Mouse (Mus musculus) heart, postnatal 25 days (tissue): ENCODE measurements around the gene Mum1. TPM values are rescaled to one million over a fixed set of nuclear protein-coding genes. Genes with fewer than 3 reads are reported as not detected.
A peak's percentile ranks its signal among the peaks of the same experiment; 100 is the strongest.
"Not testable (repeated sequence)": the region's sequence is repeated elsewhere in the genome, so short reads cannot be mapped to it uniquely, and the experiment has no call there.

Experiments used
- DNase-seq: peaks from one replicate; pipeline ENCODE4 v3.0.0; 2022; ENCODE audit warnings: low spot score
- intact Hi-C: fragments of 180-260 bp; cut with DNase I; formaldehyde crosslinking; loops from one replicate; pipeline ENCODE4 v1.15.1; 2025
- total RNA-seq, 2 experiments: library from RNA; stranded (reverse); gene quantifications; 2 replicates each; pipeline ENCODE4 v1.2.3; 2021

Mum1 gene
- total RNA-seq, 2 experiments from 2014 or later = 15.3 to 16.7 TPM

GRCm38 (mm10) chr10:80248437-80248836 is 22.2 kb downstream of the Mum1 start:
- intact Hi-C loops = not testable (repeated sequence)

GRCm38 (mm10) chr10:80248971-80249640 is 22.9 kb downstream of the Mum1 start, which contains the start of gene Ndufs7:
Ndufs7 (plus strand) TSS chr10:80249121.
- DNase-seq = peak; percentile 92
- intact Hi-C loops = no loop called here

More at GRCm38 (mm10) chr10:80248437-80248836, 22.2 kb downstream of the Mum1 start:
- not testable (repeated sequence) for DNase-seq

- no peak for DNase-seq
- intact Hi-C loops = no loop called here
These were observed 23.8 kb downstream of the Mum1 start for GRCm38 (mm10) chr10:80250059-80250458.

GRCm38 (mm10) chr10:80250573-80250972 is 24.3 kb downstream of the Mum1 start:
- intact Hi-C loops = no loop called here
- no peak for DNase-seq

- DNase-seq = no peak
- intact Hi-C loops = no loop called here
These were observed 25.8 kb downstream of the Mum1 start for GRCm38 (mm10) chr10:80252011-80252410.

- no peak for DNase-seq
- intact Hi-C loops = no loop called here
These were observed 26.4 kb downstream of the Mum1 start for GRCm38 (mm10) chr10:80252493-80253274.

- intact Hi-C loops = no loop called here
- no peak for DNase-seq
These were observed 27.3 kb downstream of the Mum1 start for GRCm38 (mm10) chr10:80253551-80253950.

- no peak for DNase-seq
- intact Hi-C loops = no loop called here
These were observed 28.4 kb downstream of the Mum1 start for GRCm38 (mm10) chr10:80254331-80255297.

- no peak for DNase-seq
- intact Hi-C loops = no loop called here
These were observed 29.8 kb downstream of the Mum1 start for GRCm38 (mm10) chr10:80255881-80256535.

- DNase-seq = no peak
- intact Hi-C loops = no loop called here
These were observed 31.7 kb downstream of the Mum1 start for GRCm38 (mm10) chr10:80257936-80258335.

GRCm38 (mm10) chr10:80258752-80259462 is 32.7 kb downstream of the Mum1 start:
- no peak for DNase-seq
- intact Hi-C loops = no loop called here

- intact Hi-C loops = no loop called here
These were observed 33.2 kb downstream of the Mum1 start for GRCm38 (mm10) chr10:80259463-80259805.

GRCm38 (mm10) chr10:80259861-80260641 is 33.8 kb downstream of the Mum1 start:
- intact Hi-C loops = no loop called here

More at GRCm38 (mm10) chr10:80259463-80259805, 33.2 kb downstream of the Mum1 start:
- no peak for DNase-seq

GRCm38 (mm10) chr10:80260642-80261584 is 34.7 kb downstream of the Mum1 start, which contains the start of the genes Gamt and Dazap1:
Gamt (minus strand) TSS chr10:80261012.
Dazap1 (plus strand) TSS chr10:80261486.
- intact Hi-C loops = no loop called here
- peak; percentile 96 for DNase-seq

More at GRCm38 (mm10) chr10:80259861-80260641, 33.8 kb downstream of the Mum1 start:
- no peak for DNase-seq

- intact Hi-C loops = no loop called here
- peak; percentile 97 for DNase-seq
These were observed 35.3 kb downstream of the Mum1 start for GRCm38 (mm10) chr10:80261585-80261968.

GRCm38 (mm10) chr10:80262169-80262568 is 35.9 kb downstream of the Mum1 start:
- intact Hi-C loops = no loop called here
- no peak for DNase-seq

- no peak for DNase-seq
- intact Hi-C loops = no loop called here
These were observed 36.6 kb downstream of the Mum1 start for GRCm38 (mm10) chr10:80262776-80263365.
